10 mouse cellular contexts compared by ENCODE assay signal in genomic region chr9:56825476-56826213, GRCm38 (mm10). TPM values are rescaled to one million over a fixed set of nuclear protein-coding genes. Genes with fewer than 3 reads are reported as not detected.
DNase-seq lines count a peak whose midpoint lies in the region; ATAC-seq and TF ChIP-seq lines count a peak whose summit lies in the region.
"Had no signal": no experiment of that assay in that cellular context is flagged by ENCODE, and none has a peak within 500 bp of the region (broad histone marks: within the 10 kb centered on the region; RNA-seq: fewer than 3 reads in every experiment).

No protein-coding gene starts in this region.

- no peak for DNase-seq in frontal cortex, adult 2 months (ENCODE audit: extremely low spot score in 1 of 2, low spot score in 1 of 2)
- peak; percentile 28 for DNase-seq in forebrain, embryonic 10.5 days (ENCODE audit: extremely low spot score, low spot score)
- no peak for DNase-seq in urinary bladder, postnatal 4 days (ENCODE audit: low spot score in 2 of 2)
- DNase-seq in frontal cortex, postnatal 36 days (ENCODE audit: low spot score in 2 of 2) = no peak
- DNase-seq in kidney, adult 18-20 months = no peak
- DNase-seq: gastrocnemius, postnatal 25 days had no signal

- peak overlapping the region; percentile 27; the same call in 1 of the 2 replicates for H3K27ac ChIP-seq in forebrain, embryonic 10.5 days
- no peak overlapping the region for H3K27ac ChIP-seq in limb, embryonic 13.5 days

- ATAC-seq in frontal cortex, adult (ENCODE audit: low TSS enrichment) = peak; percentile 23; the same call in 1 of the 2 replicates
- ATAC-seq in limb, embryonic 13.5 days (ENCODE audit: low FRiP score, low read depth) = no peak

- H3K4me2 ChIP-seq in limb, embryonic 13.5 days (replicated peaks) = peak overlapping the region; percentile 62

- H3K9me3 ChIP-seq in E14TG2a.4 (ENCODE audit: low read length) = no peaks in the 10 kb centered on the region
- no peaks in the 10 kb centered on the region for H3K9me3 ChIP-seq in forebrain, embryonic 10.5 days
- H3K9me3 ChIP-seq in limb, embryonic 13.5 days = no peaks in the 10 kb centered on the region

- peak overlapping the region; percentile 45; the same call in 1 of the 2 replicates for H3K9ac ChIP-seq in limb, embryonic 13.5 days

- H3K36me3 ChIP-seq in E14TG2a.4 (ENCODE audit: insufficient read depth, low read length) = no peaks in the 10 kb centered on the region
- no peaks in the 10 kb centered on the region for H3K36me3 ChIP-seq in forebrain, embryonic 10.5 days (replicated peaks)
- no peaks in the 10 kb centered on the region for H3K36me3 ChIP-seq in limb, embryonic 13.5 days

- TF ChIP-seq CTCF in E14TG2a.4 (conservative IDR thresholded peaks at IDR 0.05; ENCODE audit: low read length) = no peak

- peaks cover 30% of the 10 kb centered on the region for H3K4me1 ChIP-seq in E14TG2a.4 (replicated peaks; ENCODE audit: low read depth, low read length)
- H3K4me1 ChIP-seq in forebrain, embryonic 10.5 days = peaks cover 22% of the 10 kb centered on the region
- peaks cover 24% of the 10 kb centered on the region for H3K4me1 ChIP-seq in limb, embryonic 13.5 days

- peak overlapping the region; percentile 68 for H3K4me3 ChIP-seq in E14TG2a.4 (replicated peaks; ENCODE audit: low read length)
- H3K4me3 ChIP-seq in forebrain, embryonic 10.5 days = peak overlapping the region; percentile 48
- H3K4me3 ChIP-seq in limb, embryonic 13.5 days = peak overlapping the region; percentile 26

- H3K27me3 ChIP-seq in E14TG2a.4 (ENCODE audit: insufficient read depth, low read length) = peaks cover 67% of the 10 kb centered on the region
- H3K27me3 ChIP-seq in forebrain, embryonic 10.5 days (ENCODE audit: poor library complexity, severe bottlenecking) = peaks cover 65% of the 10 kb centered on the region
- H3K27me3 ChIP-seq in limb, embryonic 13.5 days = peaks cover 30% of the 10 kb centered on the region

- WGBS in forebrain, embryonic 10.5 days = 10% methylated on average over 21 of the region's 21 CpGs
- WGBS in limb, embryonic 13.5 days = 8% methylated on average over 21 of the region's 21 CpGs

RNA-seq across cellular contexts. Expression of gene Lingo1, which starts 29.4 kb away (rescaled TPM):
- polyA plus RNA-seq in frontal cortex, adult 2 months (2012; rRNA removed) = 299 and 328 TPM in 2 replicates
- polyA plus RNA-seq in forebrain, embryonic 10.5 days (2016; fragmentation: Nextera tagmentation; extraction: Ambion mirVana) = 0.74 and 0.77 TPM in 2 replicates
- 3.0 and 3.4 TPM in 2 replicates for polyA plus RNA-seq in limb, embryonic 13.5 days (2015; fragmentation: Nextera tagmentation; extraction: Ambion mirVana)

RNA-seq across cellular contexts. Expression of gene Odf3l1, which starts 38.8 kb away (rescaled TPM):
- polyA plus RNA-seq in frontal cortex, adult 2 months (2012; rRNA removed) = 0.13 and 0.22 TPM in 2 replicates
- polyA plus RNA-seq in forebrain, embryonic 10.5 days (2016; fragmentation: Nextera tagmentation; extraction: Ambion mirVana) = not detected in 2 replicates
- polyA plus RNA-seq in limb, embryonic 13.5 days (2015; fragmentation: Nextera tagmentation; extraction: Ambion mirVana) = 0.27 and 0.94 TPM in 2 replicates
- polyA plus RNA-seq: liver, embryonic 16.5 days had no signal

RNA-seq across cellular contexts. Expression of gene Cspg4, which starts 39.2 kb away (rescaled TPM):
- 10.9 and 12.0 TPM in 2 replicates for polyA plus RNA-seq in frontal cortex, adult 2 months (2012; rRNA removed)
- 0.88 and 1.1 TPM in 2 replicates for polyA plus RNA-seq in forebrain, embryonic 10.5 days (2016; fragmentation: Nextera tagmentation; extraction: Ambion mirVana)
- polyA plus RNA-seq in limb, embryonic 13.5 days (2015; fragmentation: Nextera tagmentation; extraction: Ambion mirVana) = 38.3 and 41.1 TPM in 2 replicates

Comparison
In these comparisons a context has a peak if more than half of its experiments do, and no peak if none do; other contexts are left out.
1. RNA of gene Lingo1, which starts 29.4 kb away (polyA plus RNA-seq): 299 to 328 TPM in frontal cortex, adult 2 months; 3.0 to 3.4 TPM in limb, embryonic 13.5 days and 0.74 to 0.77 TPM in forebrain, embryonic 10.5 days; every median in the first group is over 10 times any median in the second.
2. Peak in every context shown above with its lines, with median percentiles within 50 percentile points of each other: H3K4me3 ChIP-seq.